Mouse (Mus musculus) liver, embryonic 14.5 days (tissue): ENCODE data around the gene Ropn1l. TPM values are rescaled to one million over a fixed set of nuclear protein-coding genes. Genes with fewer than 3 reads are reported as not detected.

Experiments
- ATAC-seq: fragments of 200-750 bp; cut with Nextera tagmentation; 2 replicates; pipeline ENCODE4 v1.8.0; 2017; ENCODE audit warnings: moderate number of reproducible peaks, mild to moderate bottlenecking, moderate library complexity; ENCODE audit not compliant: insufficient read depth
- DNase-seq, 3 experiments: peaks; one replicate each; pipeline ENCODE4 v3.0.0-alpha.2; 2012 to 2013; ENCODE audit warnings: low read depth in 3 of 3, low spot score in 3 of 3
- H3K27ac ChIP-seq: fragments of 300-500 bp; sonication (generic); 2 replicates; pipeline ENCODE4 v1.5.1; 2014; ENCODE audit warnings: moderate library complexity, mild to moderate bottlenecking, control low read depth, inconsistent platforms
- H3K27me3 ChIP-seq: fragments of 300-500 bp; sonication (generic); 2 replicates; pipeline ENCODE4 v1.6.1; 2014; ENCODE audit warnings: mild to moderate bottlenecking, low read length, moderate library complexity; ENCODE audit not compliant: control insufficient read depth, insufficient read depth
- H3K36me3 ChIP-seq: fragments of 300-500 bp; sonication (generic); replicated peaks from 2 replicates; pipeline ENCODE4 v1.6.1; 2014; ENCODE audit warnings: low read depth; ENCODE audit not compliant: control insufficient read depth, insufficient read depth
- H3K4me1 ChIP-seq, 2 experiments: fragments of 200-500 bp in 1 of 2; fragments of 300-500 bp in 1 of 2; sonication (generic) in 1 of 2; replicated peaks; 2 replicates each; pipeline ENCODE4 v1.6.1; 2012 to 2014; ENCODE audit warnings: antibody characterized with exemption in 1 of 2, inconsistent platforms in 1 of 2, low read length in 1 of 2; ENCODE audit not compliant: control insufficient read depth in 2 of 2, insufficient read depth in 2 of 2
- H3K4me2 ChIP-seq: fragments of 300-500 bp; sonication (generic); 2 replicates; pipeline ENCODE4 v1.6.1; 2014; ENCODE audit warnings: low read depth, mild to moderate bottlenecking, control low read depth, moderate library complexity
- H3K4me3 ChIP-seq, 2 experiments: fragments of 200-500 bp in 1 of 2; fragments of 300-500 bp in 1 of 2; sonication (generic) in 1 of 2; 2 replicates each; pipeline ENCODE4 v1.5.1; 2012 to 2014; ENCODE audit warnings: low read depth in 2 of 2, low read length in 2 of 2, mild to moderate bottlenecking in 2 of 2, control low read depth in 1 of 2, inconsistent platforms in 1 of 2, moderate library complexity in 1 of 2; ENCODE audit not compliant: insufficient read depth in 1 of 2
- H3K9ac ChIP-seq: fragments of 300-500 bp; sonication (generic); replicated peaks from 2 replicates; pipeline ENCODE4 v1.6.1; 2014; ENCODE audit warnings: mild to moderate bottlenecking, control low read depth, moderate library complexity
- H3K9me3 ChIP-seq: fragments of 300-500 bp; sonication (generic); 2 replicates; pipeline ENCODE4 v1.6.1; 2016; ENCODE audit warnings: low read length, mixed read lengths; ENCODE audit not compliant: control insufficient read depth
- CTCF ChIP-seq: IDR thresholded peaks from 2 replicates; pipeline ENCODE4 v1.5.1; 2016; ENCODE audit warnings: antibody characterized with exemption, low read depth, control low read depth
- EP300 ChIP-seq: IDR thresholded peaks from 2 replicates; pipeline ENCODE4 v1.6.1; 2016; ENCODE audit warnings: antibody characterized with exemption, low read depth
- WGBS: fragments of 180-500 bp; shearing (Covaris S2); extraction: QIAGEN DNeasy Blood & Tissue Kit; methylation state at CpG from one replicate; pipeline ENCODE4 v1.1.7; 2014; ENCODE audit not compliant: insufficient replicate concordance; 5-methylcytosine and 5-hydroxymethylcytosine counted together
- polyA plus RNA-seq, 2 experiments: library from polyadenylated mRNA; depleted of rRNA in 1 of 2; stranded (reverse) in 1 of 2; unstranded in 1 of 2; fragments of >200 nt; fragmentation: Nextera tagmentation in 1 of 2; extraction: Ambion mirVana in 1 of 2; gene quantifications; 2 replicates each; pipeline versions ENCODE4 v1.2.1 to v1.2.3; 2012 to 2014

Ropn1l gene
- polyA plus RNA-seq, 2 experiments: 1.0 to 2.7 TPM

GRCm38 (mm10) chr15:31468806-31469205, 15.3 kb upstream of the Ropn1l start:
- no peak for TF ChIP-seq CTCF
- TF ChIP-seq EP300: no peak
- no peaks in the 10 kb centered on the region for H3K27me3 ChIP-seq
- no peak for DNase-seq
- H3K36me3 ChIP-seq: peaks cover 45% of the 10 kb centered on the region
- H3K27ac ChIP-seq: no peak overlapping the region
- no peak for ATAC-seq
- H3K4me1 ChIP-seq: no peaks in the 10 kb centered on the region
- no peak overlapping the region for H3K9ac ChIP-seq
- no peak overlapping the region for H3K4me3 ChIP-seq
- WGBS: 84% methylated on average over 5 of the region's 5 CpGs
- H3K9me3 ChIP-seq: no peaks in the 10 kb centered on the region
- no peak overlapping the region for H3K4me2 ChIP-seq

- 85% methylated on average over 1 of the region's 1 CpGs for WGBS
- TF ChIP-seq CTCF: no peak
- no peak for TF ChIP-seq EP300
- no peaks in the 10 kb centered on the region for H3K4me1 ChIP-seq
- H3K27ac ChIP-seq: no peak overlapping the region
- no peak overlapping the region for H3K4me3 ChIP-seq
- no peak overlapping the region for H3K9ac ChIP-seq
- H3K9me3 ChIP-seq: no peaks in the 10 kb centered on the region
- H3K36me3 ChIP-seq: peaks cover 54% of the 10 kb centered on the region
- no peak overlapping the region for H3K4me2 ChIP-seq
- H3K27me3 ChIP-seq: no peaks in the 10 kb centered on the region
- ATAC-seq (no peak), DNase-seq (no peak)
These were observed 13.2 kb upstream of the Ropn1l start for GRCm38 (mm10) chr15:31466749-31467148.

- no peak overlapping the region for H3K9ac ChIP-seq
- H3K4me1 ChIP-seq: no peaks in the 10 kb centered on the region
- no peak overlapping the region for H3K4me3 ChIP-seq
- 79% methylated on average over 5 of the region's 5 CpGs for WGBS
- no peak overlapping the region for H3K4me2 ChIP-seq
- no peaks in the 10 kb centered on the region for H3K9me3 ChIP-seq
- peaks cover 57% of the 10 kb centered on the region for H3K36me3 ChIP-seq
- TF ChIP-seq EP300 (no peak), CTCF (no peak)
- no peaks in the 10 kb centered on the region for H3K27me3 ChIP-seq
- H3K27ac ChIP-seq: no peak overlapping the region
- no peak for DNase-seq
- ATAC-seq: no peak
These were observed 12.8 kb upstream of the Ropn1l start for GRCm38 (mm10) chr15:31466295-31466694.

GRCm38 (mm10) chr15:31465806-31466205, 12.3 kb upstream of the Ropn1l start:
- H3K9me3 ChIP-seq: no peaks in the 10 kb centered on the region
- H3K4me3 ChIP-seq: no peak overlapping the region
- no peak overlapping the region for H3K4me2 ChIP-seq
- ATAC-seq: no peak
- no peaks in the 10 kb centered on the region for H3K4me1 ChIP-seq
- DNase-seq: no peak
- 87% methylated on average over 2 of the region's 2 CpGs for WGBS
- TF ChIP-seq CTCF: no peak
- TF ChIP-seq EP300: no peak
- peaks cover 58% of the 10 kb centered on the region for H3K36me3 ChIP-seq
- no peak overlapping the region for H3K9ac ChIP-seq
- H3K27me3 ChIP-seq: no peaks in the 10 kb centered on the region
- no peak overlapping the region for H3K27ac ChIP-seq

GRCm38 (mm10) chr15:31460571-31460970, 7.0 kb upstream of the Ropn1l start:
- Histone ChIP-seq H3K4me2 (no peak overlapping the region), H3K9ac (no peak overlapping the region), H3K9me3 (no peaks in the 10 kb centered on the region), H3K4me1 (no peaks in the 10 kb centered on the region), H3K27me3 (no peaks in the 10 kb centered on the region), H3K4me3 (no peak overlapping the region), H3K36me3 (peaks cover 59% of the 10 kb centered on the region), H3K27ac (no peak overlapping the region)
- DNase-seq: no peak
- WGBS: 63% methylated on average over 2 of the region's 2 CpGs
- no peak for TF ChIP-seq EP300
- no peak for TF ChIP-seq CTCF
- no peak for ATAC-seq
